Mouse (Mus musculus): Measurements from ENCODE around the gene Fgd4.

GRCm38 (mm10) chr16:16599586-16600401, 555 bp downstream of the Fgd4 start:
- no peak for TF ChIP-seq TAL1 (IDR thresholded peaks at IDR 0.05; ENCODE audit: low read length)
- TF ChIP-seq GATA1 (IDR thresholded peaks at IDR 0.05; ENCODE audit: low read length), result no peak
